Mouse (Mus musculus) thymus, adult 2 months (tissue): ENCODE measurements around the gene Bak1.

Experiments
- CTCF ChIP-seq: fragments of 200-500 bp; IDR thresholded peaks from 2 replicates; pipeline ENCODE4 v1.5.1; 2012; ENCODE audit warnings: mild to moderate bottlenecking, control low read depth, low read length, moderate library complexity, borderline replicate concordance; ENCODE audit not compliant: control insufficient read depth, poor library complexity, insufficient read depth; ENCODE audit errors: extremely low read depth
- POLR2A ChIP-seq: fragments of 200-500 bp; IDR thresholded peaks from 2 replicates; pipeline ENCODE4 v1.6.1; 2012; ENCODE audit warnings: mild to moderate bottlenecking, low read length, control low read depth, moderate library complexity; ENCODE audit not compliant: control insufficient read depth, poor library complexity, insufficient read depth; ENCODE audit errors: extremely low read depth

DNA sequence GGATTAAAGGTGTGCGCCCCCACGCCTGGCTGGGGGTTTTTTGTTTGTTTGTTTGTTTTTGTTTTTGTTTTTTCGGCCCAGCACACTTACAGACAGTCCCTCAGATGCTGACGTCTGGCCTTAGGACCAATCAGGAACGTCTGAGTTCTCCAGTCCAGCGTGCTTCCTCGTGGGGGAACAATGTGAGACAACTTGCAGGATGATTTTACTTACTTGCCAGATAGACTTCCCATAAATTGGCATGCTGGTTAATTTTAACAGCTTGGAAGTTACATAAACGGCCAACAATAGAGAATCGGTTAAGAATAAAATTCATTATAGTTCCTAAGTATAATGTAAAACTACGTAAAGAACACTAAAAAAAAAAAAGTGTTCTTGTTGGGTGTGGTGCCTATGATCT is 17.6 kb downstream of the Bak1 start:
- TF ChIP-seq CTCF, result no peak
- no peak for TF ChIP-seq POLR2A
